Mouse (Mus musculus) ES-E14 (cell line): Measurements from ENCODE around the gene Tex14. TPM values are rescaled to one million over a fixed set of nuclear protein-coding genes. Genes with fewer than 3 reads are reported as not detected.

ENCODE experiments used
- DNase-seq: peaks from one replicate; pipeline ENCODE4 v3.0.0-alpha.2; 2013; ENCODE audit warnings: low read depth, low spot score
- H3K27ac ChIP-seq: 2 replicates; pipeline ENCODE4 v1.5.1; 2012; ENCODE audit warnings: low read depth, mild to moderate bottlenecking, low read length, moderate library complexity, mixed read lengths; ENCODE audit not compliant: poor library complexity, insufficient read depth, severe bottlenecking
- H3K36me3 ChIP-seq: 2 replicates; pipeline ENCODE4 v1.6.1; 2012; ENCODE audit warnings: mild to moderate bottlenecking, low read length, moderate library complexity, mixed read lengths; ENCODE audit not compliant: control insufficient read depth, poor library complexity, insufficient read depth, severe bottlenecking
- H3K4me1 ChIP-seq, 2 experiments: fragments of 150-350 bp in 1 of 2; sonication (generic) in 1 of 2; 2 replicates each; pipeline ENCODE4 v1.6.1; 2012; ENCODE audit warnings: low read length in 2 of 2, mild to moderate bottlenecking in 1 of 2, mixed read lengths in 1 of 2; ENCODE audit not compliant: control insufficient read depth in 2 of 2, insufficient read depth in 2 of 2, poor library complexity in 1 of 2
- H3K4me3 ChIP-seq, 2 experiments: fragments of 150-350 bp in 1 of 2; sonication (generic) in 1 of 2; 2 replicates each; pipeline ENCODE4 v1.5.1; 2012; ENCODE audit warnings: low read length in 2 of 2, low read depth in 1 of 2, mild to moderate bottlenecking in 1 of 2, mixed read lengths in 1 of 2; ENCODE audit not compliant: insufficient read depth in 1 of 2, poor library complexity in 1 of 2, severe bottlenecking in 1 of 2
- H3K9ac ChIP-seq: 2 replicates; pipeline ENCODE4 v1.6.1; 2012; ENCODE audit warnings: low read depth, mild to moderate bottlenecking, low read length, mixed read lengths; ENCODE audit not compliant: poor library complexity, insufficient read depth, severe bottlenecking
- H3K9me3 ChIP-seq: fragments of 150-350 bp; sonication (generic); 2 replicates; pipeline ENCODE4 v1.6.1; 2012; ENCODE audit warnings: low read depth, mild to moderate bottlenecking, low read length; ENCODE audit not compliant: control insufficient read depth, insufficient read depth
- CHD2 ChIP-seq: IDR thresholded peaks from 2 replicates; pipeline ENCODE4 v1.6.1; 2014; ENCODE audit warnings: mild to moderate bottlenecking, low read depth, low read length, inconsistent platforms
- HCFC1 ChIP-seq: IDR thresholded peaks from 2 replicates; pipeline ENCODE4 v1.6.1; 2012; ENCODE audit warnings: low read length, inconsistent platforms, borderline replicate concordance; ENCODE audit not compliant: insufficient read depth
- MAFK ChIP-seq: IDR thresholded peaks from 2 replicates; pipeline ENCODE4 v1.6.1; 2014; ENCODE audit warnings: mild to moderate bottlenecking, low read depth, low read length, inconsistent platforms; ENCODE audit not compliant: insufficient read depth
- ZC3H11A ChIP-seq: IDR thresholded peaks from 2 replicates; pipeline ENCODE4 v1.6.1; 2012; ENCODE audit warnings: low read depth, mild to moderate bottlenecking, inconsistent platforms, low read length, borderline replicate concordance
- ZNF384 ChIP-seq: IDR thresholded peaks from 2 replicates; pipeline ENCODE4 v1.6.1; 2012; ENCODE audit warnings: low read depth, low read length, inconsistent platforms
- in situ Hi-C, 2 experiments: fragments of 600-800 bp; cut with MboI; formaldehyde crosslinking; loops; one replicate each; pipeline ENCODE4 v1.15.1; 2025; ENCODE audit warnings: low sequenced_read_pairs in 2 of 2, inconsistent platforms in 1 of 2; ENCODE audit not compliant: unreplicated experiment in 2 of 2
- total RNA-seq: library from RNA; depleted of rRNA; stranded (reverse); fragments of 300-350 nt; gene quantifications from 2 replicates; pipeline ENCODE4 v1.2.3, GENCODE M21; 2012

The Tex14 gene
- total RNA-seq, 1 experiment = 11.4 TPM

DNA sequence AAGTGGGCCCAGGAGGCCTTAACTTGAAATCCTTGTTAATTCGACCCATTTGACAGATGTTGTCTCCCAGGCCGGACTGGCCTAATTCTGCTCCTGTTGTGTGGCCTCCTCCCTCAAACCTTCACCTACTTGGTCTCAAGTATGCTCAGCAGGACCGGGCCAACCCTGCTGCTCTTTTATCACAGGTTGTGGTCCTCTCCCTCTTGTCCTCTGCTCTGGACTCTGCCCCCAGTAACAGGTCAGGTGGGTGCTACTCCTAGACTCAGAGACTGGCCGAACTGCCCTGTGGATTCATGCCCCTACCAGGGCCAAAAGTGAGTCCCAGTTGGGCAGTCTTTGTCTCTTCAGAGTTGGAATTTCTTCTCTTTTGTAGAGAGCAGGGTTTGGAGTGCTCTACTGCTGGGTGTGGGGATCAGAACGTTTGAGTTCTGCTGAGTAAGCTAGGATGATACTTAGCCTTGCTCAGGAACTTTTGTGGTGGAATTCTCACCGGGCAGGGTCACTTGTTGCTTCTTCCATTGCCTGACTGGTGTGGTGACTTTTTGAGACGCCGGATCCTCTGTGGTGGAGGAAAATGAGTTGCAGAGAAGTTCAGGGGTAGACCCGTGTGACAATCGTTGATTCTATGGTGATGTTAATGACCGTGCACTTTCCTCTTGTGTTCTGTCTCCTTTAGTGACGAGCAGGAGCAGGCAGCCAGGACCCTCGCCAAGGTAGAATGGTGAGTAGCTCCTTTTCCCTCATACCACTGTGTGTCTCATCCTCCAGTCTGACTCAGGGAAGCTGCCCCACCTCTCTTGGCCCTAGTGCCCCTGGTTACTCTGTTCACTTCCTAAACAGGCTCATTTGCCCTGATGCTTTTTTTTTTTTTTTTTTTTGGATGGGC is 188.1 kb downstream of the Tex14 start:
- no peaks in the 10 kb centered on the region for H3K9me3 ChIP-seq
- no peak for TF ChIP-seq HCFC1
- no peak for TF ChIP-seq ZC3H11A
- no peak for TF ChIP-seq CHD2
- no peak for TF ChIP-seq ZNF384
- no peak for TF ChIP-seq MAFK
- H3K4me3 ChIP-seq = peak overlapping the region; percentile 73 to 100
- DNase-seq = no peak
- peak overlapping the region; percentile 61 for H3K27ac ChIP-seq
- peaks cover 5% of the 10 kb centered on the region; the same call in 1 of the 2 replicates for H3K36me3 ChIP-seq
- H3K4me1 ChIP-seq = peaks cover 0 to 22% of the 10 kb centered on the region in 2 experiments
- in situ Hi-C loops = no loop called here
- peak overlapping the region; percentile 88 for H3K9ac ChIP-seq

GRCm38 (mm10) chr11:87595327-87595841 is 190.5 kb downstream of the Tex14 start:
- peak overlapping the region; percentile 81 to 82 for H3K4me3 ChIP-seq
- H3K9me3 ChIP-seq = no peaks in the 10 kb centered on the region
- peaks cover 25% of the 10 kb centered on the region for H3K36me3 ChIP-seq
- H3K9ac ChIP-seq = peak overlapping the region; percentile 80
- in situ Hi-C loops = no loop called here
- DNase-seq = peak; percentile 91
- peaks cover 0 to 13% of the 10 kb centered on the region in 2 experiments for H3K4me1 ChIP-seq
- H3K27ac ChIP-seq = no peak overlapping the region
- TF ChIP-seq ZC3H11A (no peak), MAFK (no peak), CHD2 (no peak), ZNF384 (no peak), HCFC1 (no peak; the same call in 1 of the 2 replicates)

GRCm38 (mm10) chr11:87595976-87596375 is 191.1 kb downstream of the Tex14 start:
- Histone ChIP-seq H3K9me3 (no peaks in the 10 kb centered on the region), H3K4me1 (peaks cover 0 to 13% of the 10 kb centered on the region in 2 experiments; a peak in 2 of 4 replicates), H3K27ac (no peak overlapping the region), H3K4me3 (peak overlapping the region; percentile 81 to 82), H3K36me3 (peaks cover 30% of the 10 kb centered on the region), H3K9ac (peak overlapping the region; percentile 80)
- TF ChIP-seq CHD2 (no peak), MAFK (no peak), ZNF384 (no peak), ZC3H11A (no peak), HCFC1 (no peak)
- in situ Hi-C loops = no loop called here
- no peak for DNase-seq

- peaks cover 0 to 13% of the 10 kb centered on the region in 2 experiments; a peak in 2 of 4 replicates for H3K4me1 ChIP-seq
- no peak overlapping the region for H3K27ac ChIP-seq
- H3K9ac ChIP-seq = no peak overlapping the region
- H3K9me3 ChIP-seq = no peaks in the 10 kb centered on the region
- H3K36me3 ChIP-seq = peaks cover 33% of the 10 kb centered on the region
- in situ Hi-C loops = no loop called here
- DNase-seq = no peak
- TF ChIP-seq HCFC1 (no peak), ZC3H11A (no peak), MAFK (no peak)
- no peak overlapping the region for H3K4me3 ChIP-seq
These were observed 191.6 kb downstream of the Tex14 start for GRCm38 (mm10) chr11:87596492-87596891.
